Mouse (Mus musculus) brain, embryonic 14.5 days (tissue): ENCODE results near the gene Klhdc4.

Experiments used
- CTCF ChIP-seq: fragments of 200-500 bp; IDR thresholded peaks from 2 replicates; pipeline ENCODE4 v1.5.1; 2012; ENCODE audit warnings: inconsistent platforms, mild to moderate bottlenecking, moderate library complexity, borderline replicate concordance; ENCODE audit not compliant: insufficient read depth, insufficient read length; ENCODE audit errors: extremely low read depth
- POLR2A ChIP-seq: fragments of 200-500 bp; IDR thresholded peaks from 2 replicates; pipeline ENCODE4 v1.6.1; 2012; ENCODE audit warnings: mild to moderate bottlenecking, inconsistent platforms, borderline replicate concordance; ENCODE audit not compliant: poor library complexity, insufficient read depth, insufficient read length, severe bottlenecking; ENCODE audit errors: extremely low read depth

GRCm38 (mm10) chr8:121749501-121749900 lies 79.9 kb downstream of the Klhdc4 start:
- TF ChIP-seq CTCF (no peak), POLR2A (no peak)
